Mouse (Mus musculus) embryonic facial prominence, embryonic 11.5 days (tissue): ENCODE measurements around the gene Klhl26. TPM values are rescaled to one million over a fixed set of nuclear protein-coding genes. Genes with fewer than 3 reads are reported as not detected.

Experiments used
- ATAC-seq: fragments of 200-750 bp; cut with Nextera tagmentation; replicated peaks from 2 replicates; pipeline ENCODE4 v1.8.0; 2017; ENCODE audit warnings: low read depth; ENCODE audit not compliant: insufficient number of reproducible peaks, low FRiP score, low TSS enrichment
- DNase-seq: peaks from one replicate; pipeline ENCODE4 v3.0.0-alpha.2; 2015; ENCODE audit warnings: low spot score
- H3K27ac ChIP-seq: fragments of 300-500 bp; sonication (generic); replicated peaks from 2 replicates; pipeline ENCODE4 v1.5.1; 2014; ENCODE audit warnings: mild to moderate bottlenecking, low read depth, low read length, control low read depth
- H3K27me3 ChIP-seq: fragments of 300-500 bp; sonication (generic); 2 replicates; pipeline ENCODE4 v1.6.1; 2014; ENCODE audit warnings: mild to moderate bottlenecking, low read length, moderate library complexity, mixed read lengths; ENCODE audit not compliant: control insufficient read depth, insufficient read depth
- H3K36me3 ChIP-seq: fragments of 300-500 bp; sonication (generic); replicated peaks from 2 replicates; pipeline ENCODE4 v1.6.1; 2014; ENCODE audit warnings: low read depth, mild to moderate bottlenecking, low read length, moderate library complexity, mixed read lengths; ENCODE audit not compliant: control insufficient read depth, insufficient read depth
- H3K4me1 ChIP-seq: fragments of 300-500 bp; sonication (generic); 2 replicates; pipeline ENCODE4 v1.6.1; 2014; ENCODE audit warnings: low read length, mixed read lengths; ENCODE audit not compliant: control insufficient read depth, insufficient read depth
- H3K4me2 ChIP-seq: fragments of 300-500 bp; sonication (generic); 2 replicates; pipeline ENCODE4 v1.6.1; 2014; ENCODE audit warnings: low read depth, mild to moderate bottlenecking, control low read depth, low read length, moderate library complexity
- H3K4me3 ChIP-seq: fragments of 300-500 bp; sonication (generic); 2 replicates; pipeline ENCODE4 v1.5.1; 2014; ENCODE audit warnings: low read depth, low read length, control low read depth
- H3K9ac ChIP-seq: fragments of 300-500 bp; sonication (generic); replicated peaks from 2 replicates; pipeline ENCODE4 v1.6.1; 2014; ENCODE audit warnings: mild to moderate bottlenecking, control low read depth, low read length
- H3K9me3 ChIP-seq: fragments of 300-500 bp; sonication (generic); replicated peaks from 2 replicates; pipeline ENCODE4 v1.6.1; 2016; ENCODE audit warnings: mild to moderate bottlenecking, low read length, inconsistent platforms, mixed read lengths; ENCODE audit not compliant: control insufficient read depth
- WGBS: fragments of 180-500 bp; shearing (Covaris S2); extraction: QIAGEN DNeasy Blood & Tissue Kit; methylation state at CpG from one replicate; pipeline ENCODE4 v1.1.7; 2014; 5-methylcytosine and 5-hydroxymethylcytosine counted together
- polyA plus RNA-seq: library from polyadenylated mRNA; unstranded; fragments of >200 nt; fragmentation: Nextera tagmentation; extraction: Ambion mirVana; gene quantifications from 2 replicates; pipeline ENCODE4 v1.2.1, GENCODE M21; 2014

The Klhl26 gene
- polyA plus RNA-seq, 1 experiment from 2014 or later: 17.9 TPM

- H3K4me1 ChIP-seq: peaks cover 15% of the 10 kb centered on the region
- DNase-seq (peak; percentile 59), ATAC-seq (no peak)
- H3K9me3 ChIP-seq: no peaks in the 10 kb centered on the region
- H3K9ac ChIP-seq: 0 out of 2 replicates have a peak overlapping the region, but pooled peaks have one; percentile 18
- no peaks in the 10 kb centered on the region for H3K36me3 ChIP-seq
- peak overlapping the region; percentile 20 for H3K4me3 ChIP-seq
- WGBS: 0% methylated on average over 29 of the region's 41 CpGs
- peak overlapping the region; percentile 29; the same call in 1 of the 2 replicates for H3K27ac ChIP-seq
- H3K4me2 ChIP-seq: peak overlapping the region; percentile 60
- H3K27me3 ChIP-seq: peaks cover 45% of the 10 kb centered on the region
Observed at GRCm38 (mm10) chr8:70489576-70489975, 12.8 kb upstream of the Klhl26 start.

GRCm38 (mm10) chr8:70488931-70489470 is 12.2 kb upstream of the Klhl26 start:
- ATAC-seq: no peak
- Histone ChIP-seq H3K27ac (peak overlapping the region; percentile 16; the same call in 1 of the 2 replicates), H3K4me3 (peak overlapping the region; percentile 20), H3K4me2 (peak overlapping the region; percentile 60), H3K36me3 (no peaks in the 10 kb centered on the region), H3K9ac (no peak overlapping the region), H3K4me1 (peaks cover 15% of the 10 kb centered on the region), H3K9me3 (no peaks in the 10 kb centered on the region), H3K27me3 (peaks cover 40% of the 10 kb centered on the region)
- DNase-seq: no peak
- under 1% methylated on average over 14 of the region's 14 CpGs for WGBS

- Histone ChIP-seq H3K9me3 (no peaks in the 10 kb centered on the region), H3K27me3 (peaks cover 32% of the 10 kb centered on the region), H3K9ac (peak overlapping the region; percentile 32; the same call in 1 of the 2 replicates), H3K4me2 (peak overlapping the region; percentile 55), H3K36me3 (no peaks in the 10 kb centered on the region), H3K4me3 (peak overlapping the region; percentile 8), H3K4me1 (peaks cover 13% of the 10 kb centered on the region), H3K27ac (no peak overlapping the region; the same call in 1 of the 2 replicates)
- ATAC-seq (peak; percentile 30; the same call in 1 of the 2 replicates), DNase-seq (peak; percentile 83)
- WGBS: 2% methylated on average over 54 of the region's 55 CpGs
Observed at GRCm38 (mm10) chr8:70487993-70488796, 11.4 kb upstream of the Klhl26 start.

GRCm38 (mm10) chr8:70486941-70487520 is 10.3 kb upstream of the Klhl26 start, which contains the start of gene Tmem59l:
TSS of gene Tmem59l (minus strand) at chr8:70487358.
- no peak for ATAC-seq
- peaks cover 11% of the 10 kb centered on the region for H3K4me1 ChIP-seq

GRCm38 (mm10) chr8:70486191-70486681 is 9.5 kb upstream of the Klhl26 start:
- peaks cover 14% of the 10 kb centered on the region for H3K27me3 ChIP-seq
- H3K36me3 ChIP-seq: no peaks in the 10 kb centered on the region
- H3K27ac ChIP-seq: no peak overlapping the region
- no peak overlapping the region for H3K4me2 ChIP-seq
- no peak for ATAC-seq
- WGBS: 39% methylated on average over 7 of the region's 7 CpGs
- no peak for DNase-seq
- peaks cover 11% of the 10 kb centered on the region for H3K4me1 ChIP-seq
- no peaks in the 10 kb centered on the region for H3K9me3 ChIP-seq
- H3K9ac ChIP-seq: no peak overlapping the region
- no peak overlapping the region for H3K4me3 ChIP-seq

More at GRCm38 (mm10) chr8:70486941-70487520, 10.3 kb upstream of the Klhl26 start, which contains the start of gene Tmem59l:
- no peaks in the 10 kb centered on the region for H3K9me3 ChIP-seq
- peak within 1 kb of the TSS; percentile 19 for H3K4me3 ChIP-seq
- no peaks in the 10 kb centered on the region for H3K36me3 ChIP-seq
- WGBS: 6% methylated on average over 33 of the region's 33 CpGs
- no peak for DNase-seq
- H3K9ac ChIP-seq: peak within 1 kb of the TSS; percentile 45; the same call in 1 of the 2 replicates
- H3K27me3 ChIP-seq: peaks cover 22% of the 10 kb centered on the region
- no peak within 1 kb of the TSS for H3K27ac ChIP-seq
- peak within 1 kb of the TSS; percentile 71 for H3K4me2 ChIP-seq

GRCm38 (mm10) chr8:70482943-70483342 is 6.2 kb upstream of the Klhl26 start:
- no peak overlapping the region for H3K4me3 ChIP-seq
- DNase-seq (no peak), ATAC-seq (no peak)
- no peak overlapping the region for H3K27ac ChIP-seq
- no peak overlapping the region for H3K4me2 ChIP-seq
- WGBS: 61% methylated on average over 2 of the region's 2 CpGs
- no peaks in the 10 kb centered on the region for H3K9me3 ChIP-seq
- no peak overlapping the region for H3K9ac ChIP-seq
- H3K27me3 ChIP-seq: peaks cover 7% of the 10 kb centered on the region
- no peaks in the 10 kb centered on the region; the same call in 1 of the 2 replicates for H3K4me1 ChIP-seq
- no peaks in the 10 kb centered on the region for H3K36me3 ChIP-seq

- H3K4me2 ChIP-seq: no peak overlapping the region
- no peaks in the 10 kb centered on the region for H3K36me3 ChIP-seq
- H3K4me1 ChIP-seq: no peaks in the 10 kb centered on the region
- peaks cover 2% of the 10 kb centered on the region for H3K27me3 ChIP-seq
- H3K27ac ChIP-seq: no peak overlapping the region
- DNase-seq (no peak), ATAC-seq (no peak)
- H3K4me3 ChIP-seq: no peak overlapping the region
- H3K9me3 ChIP-seq: no peaks in the 10 kb centered on the region
- WGBS: 80% methylated on average over 3 of the region's 3 CpGs
- H3K9ac ChIP-seq: no peak overlapping the region
Observed at GRCm38 (mm10) chr8:70481908-70482307, 5.1 kb upstream of the Klhl26 start.
